Comparison of ENCODE assay signal across 16 mouse cellular contexts in genomic region chr5:92919390-92919789, GRCm38 (mm10).
DNase-seq lines count a peak whose midpoint lies in the region; ATAC-seq lines count a peak whose summit lies in the region.
"Had no signal": no experiment of that assay in that cellular context is flagged by ENCODE, and none has a peak within 500 bp of the region (broad histone marks: within the 10 kb centered on the region; RNA-seq: fewer than 3 reads in every experiment).

No protein-coding gene starts in this region.

- H3K9me3 ChIP-seq in heart, embryonic 12.5 days (replicated peaks): no peaks in the 10 kb centered on the region
- no peaks in the 10 kb centered on the region for H3K9me3 ChIP-seq in kidney, embryonic 15.5 days (replicated peaks)
- no peaks in the 10 kb centered on the region for H3K9me3 ChIP-seq in forebrain, embryonic 13.5 days (replicated peaks)
- H3K9me3 ChIP-seq in midbrain, embryonic 15.5 days: no peaks in the 10 kb centered on the region
- H3K9me3 ChIP-seq: embryonic facial prominence, embryonic 10.5 days; neural tube, embryonic 12.5 days had no signal

- WGBS in heart, embryonic 12.5 days: 66% methylated on average over 14 of the region's 14 CpGs
- WGBS in kidney, embryonic 15.5 days: 76% methylated on average over 14 of the region's 14 CpGs
- 32% methylated on average over 14 of the region's 14 CpGs for WGBS in forebrain, embryonic 13.5 days
- 34% methylated on average over 14 of the region's 14 CpGs for WGBS in midbrain, embryonic 15.5 days

- no peak for DNase-seq in heart, adult 11 months
- no peak for DNase-seq in kidney, adult 11 months
- no peak for DNase-seq in cerebellum, postnatal 25 days
- DNase-seq in spleen, postnatal 36 days (ENCODE audit: low spot score in 2 of 2): no peak
- DNase-seq: adrenal gland, adult 8-10 months; cerebellum, postnatal 10 days; gastrocnemius, adult 2 months; lung, postnatal 10 days; thymus, adult 18-20 months had no signal

- peaks cover 32% of the 10 kb centered on the region for H3K36me3 ChIP-seq in heart, embryonic 12.5 days
- H3K36me3 ChIP-seq in kidney, embryonic 15.5 days: peaks cover 23% of the 10 kb centered on the region
- H3K36me3 ChIP-seq in forebrain, embryonic 13.5 days (ENCODE audit: poor library complexity, severe bottlenecking): peaks cover 7% of the 10 kb centered on the region
- H3K36me3 ChIP-seq in midbrain, embryonic 15.5 days (replicated peaks): no peaks in the 10 kb centered on the region

- H3K4me1 ChIP-seq in heart, embryonic 12.5 days (replicated peaks): peaks cover 44% of the 10 kb centered on the region
- H3K4me1 ChIP-seq in kidney, embryonic 15.5 days: peaks cover 23% of the 10 kb centered on the region
- peaks cover 39% of the 10 kb centered on the region for H3K4me1 ChIP-seq in forebrain, embryonic 13.5 days
- peaks cover 29% of the 10 kb centered on the region for H3K4me1 ChIP-seq in midbrain, embryonic 15.5 days

- peak overlapping the region; percentile 4; the same call in 1 of the 2 replicates for H3K27ac ChIP-seq in heart, embryonic 12.5 days (ENCODE audit: poor library complexity, severe bottlenecking)
- H3K27ac ChIP-seq in kidney, embryonic 15.5 days: no peak overlapping the region
- H3K27ac ChIP-seq in forebrain, embryonic 13.5 days: peak overlapping the region; percentile 44
- 0 out of 2 replicates have a peak overlapping the region, but pooled peaks have one; percentile 13 for H3K27ac ChIP-seq in midbrain, embryonic 15.5 days
- H3K27ac ChIP-seq: gastrocnemius, adult 2 months; neural tube, embryonic 12.5 days had no signal

- no peak overlapping the region for H3K9ac ChIP-seq in heart, embryonic 12.5 days
- H3K9ac ChIP-seq in kidney, embryonic 15.5 days: no peak overlapping the region
- H3K9ac ChIP-seq in forebrain, embryonic 13.5 days: no peak overlapping the region
- no peak overlapping the region for H3K9ac ChIP-seq in midbrain, embryonic 15.5 days
- H3K9ac ChIP-seq: neural tube, embryonic 12.5 days had no signal

- no peak overlapping the region for H3K4me3 ChIP-seq in heart, embryonic 12.5 days
- no peak overlapping the region for H3K4me3 ChIP-seq in kidney, embryonic 15.5 days (replicated peaks)
- no peak overlapping the region for H3K4me3 ChIP-seq in forebrain, embryonic 13.5 days
- no peak overlapping the region for H3K4me3 ChIP-seq in midbrain, embryonic 15.5 days
- H3K4me3 ChIP-seq: embryonic facial prominence, embryonic 10.5 days; gastrocnemius, adult 2 months; neural tube, embryonic 12.5 days had no signal

- no peaks in the 10 kb centered on the region for H3K27me3 ChIP-seq in heart, embryonic 12.5 days (replicated peaks)
- H3K27me3 ChIP-seq in kidney, embryonic 15.5 days: no peaks in the 10 kb centered on the region
- no peaks in the 10 kb centered on the region for H3K27me3 ChIP-seq in forebrain, embryonic 13.5 days
- H3K27me3 ChIP-seq in midbrain, embryonic 15.5 days (replicated peaks): no peaks in the 10 kb centered on the region
- H3K27me3 ChIP-seq: neural tube, embryonic 12.5 days had no signal

- no peak for ATAC-seq in heart, embryonic 12.5 days (ENCODE audit: insufficient number of reproducible peaks, low FRiP score)
- ATAC-seq in kidney, embryonic 15.5 days (replicated peaks; ENCODE audit: low FRiP score): peak; percentile 19; the same call in 1 of the 2 replicates
- no peak for ATAC-seq in forebrain, embryonic 13.5 days
- ATAC-seq in midbrain, embryonic 15.5 days (replicated peaks): 0 out of 2 replicates have a peak, but pooled peaks have one; percentile 9

- H3K4me2 ChIP-seq in heart, embryonic 12.5 days: no peak overlapping the region
- no peak overlapping the region for H3K4me2 ChIP-seq in kidney, embryonic 15.5 days
- no peak overlapping the region for H3K4me2 ChIP-seq in forebrain, embryonic 13.5 days
- no peak overlapping the region for H3K4me2 ChIP-seq in midbrain, embryonic 15.5 days
- H3K4me2 ChIP-seq: liver, embryonic 11.5 days; neural tube, embryonic 12.5 days had no signal

Comparison
In these comparisons a context has a peak if more than half of its experiments do, and no peak if none do; other contexts are left out.
1. ATAC-seq: peak in kidney, embryonic 15.5 days (single experiment) and midbrain, embryonic 15.5 days (single experiment); none in heart, embryonic 12.5 days (single experiment) and forebrain, embryonic 13.5 days (single experiment).